Mouse (Mus musculus) midbrain, embryonic 14.5 days (tissue): ENCODE measurements around the gene Cd83. TPM values are rescaled to one million over a fixed set of nuclear protein-coding genes. Genes with fewer than 3 reads are reported as not detected.
A peak's percentile ranks its signal among the peaks of the same experiment; 100 is the strongest.

Source experiments
- ATAC-seq: fragments of 200-750 bp; cut with Nextera tagmentation; 2 replicates; pipeline ENCODE4 v1.8.0; 2017; ENCODE audit warnings: moderate number of reproducible peaks, moderate library complexity; ENCODE audit not compliant: low FRiP score, low TSS enrichment
- DNase-seq: peaks from one replicate; pipeline ENCODE4 v3.0.0-alpha.2; 2015
- H3K27ac ChIP-seq: fragments of 300-500 bp; sonication (generic); replicated peaks from 2 replicates; pipeline ENCODE4 v1.5.1; 2014; ENCODE audit warnings: mild to moderate bottlenecking, low read depth, low read length, moderate library complexity
- H3K27me3 ChIP-seq: fragments of 300-500 bp; sonication (generic); 2 replicates; pipeline ENCODE4 v1.6.1; 2014; ENCODE audit warnings: low read length, control low read depth, mixed read lengths; ENCODE audit not compliant: control insufficient read depth, insufficient read depth
- H3K36me3 ChIP-seq: fragments of 300-500 bp; sonication (generic); 2 replicates; pipeline ENCODE4 v1.6.1; 2014; ENCODE audit warnings: low read length, control low read depth; ENCODE audit not compliant: control insufficient read depth, insufficient read depth
- H3K4me1 ChIP-seq: fragments of 300-500 bp; sonication (generic); 2 replicates; pipeline ENCODE4 v1.6.1; 2014; ENCODE audit warnings: mild to moderate bottlenecking, antibody characterized with exemption, low read length, control low read depth; ENCODE audit not compliant: control insufficient read depth, insufficient read depth
- H3K4me2 ChIP-seq: fragments of 300-500 bp; sonication (generic); 2 replicates; pipeline ENCODE4 v1.6.1; 2014; ENCODE audit warnings: mild to moderate bottlenecking, low read length, moderate library complexity
- H3K4me3 ChIP-seq: fragments of 300-500 bp; sonication (generic); replicated peaks from 2 replicates; pipeline ENCODE4 v1.5.1; 2014; ENCODE audit warnings: low read depth, low read length
- H3K9ac ChIP-seq: fragments of 300-500 bp; sonication (generic); replicated peaks from 2 replicates; pipeline ENCODE4 v1.6.1; 2014; ENCODE audit warnings: mild to moderate bottlenecking, low read length, moderate library complexity
- H3K9me3 ChIP-seq: fragments of 300-500 bp; sonication (generic); 2 replicates; pipeline ENCODE4 v1.6.1; 2016; ENCODE audit warnings: low read length, control low read depth, mixed read lengths; ENCODE audit not compliant: control insufficient read depth
- WGBS: fragments of 180-500 bp; shearing (Covaris S2); extraction: QIAGEN DNeasy Blood & Tissue Kit; methylation state at CpG from one replicate; pipeline ENCODE4 v1.1.7; 2014; 5-methylcytosine and 5-hydroxymethylcytosine counted together
- polyA plus RNA-seq: library from polyadenylated mRNA; unstranded; fragments of >200 nt; fragmentation: Nextera tagmentation; extraction: Ambion mirVana; gene quantifications from 2 replicates; pipeline ENCODE4 v1.2.1, GENCODE M21; 2014

Cd83 gene
- polyA plus RNA-seq = 17.4 and 18.4 TPM in 2 replicates

DNA sequence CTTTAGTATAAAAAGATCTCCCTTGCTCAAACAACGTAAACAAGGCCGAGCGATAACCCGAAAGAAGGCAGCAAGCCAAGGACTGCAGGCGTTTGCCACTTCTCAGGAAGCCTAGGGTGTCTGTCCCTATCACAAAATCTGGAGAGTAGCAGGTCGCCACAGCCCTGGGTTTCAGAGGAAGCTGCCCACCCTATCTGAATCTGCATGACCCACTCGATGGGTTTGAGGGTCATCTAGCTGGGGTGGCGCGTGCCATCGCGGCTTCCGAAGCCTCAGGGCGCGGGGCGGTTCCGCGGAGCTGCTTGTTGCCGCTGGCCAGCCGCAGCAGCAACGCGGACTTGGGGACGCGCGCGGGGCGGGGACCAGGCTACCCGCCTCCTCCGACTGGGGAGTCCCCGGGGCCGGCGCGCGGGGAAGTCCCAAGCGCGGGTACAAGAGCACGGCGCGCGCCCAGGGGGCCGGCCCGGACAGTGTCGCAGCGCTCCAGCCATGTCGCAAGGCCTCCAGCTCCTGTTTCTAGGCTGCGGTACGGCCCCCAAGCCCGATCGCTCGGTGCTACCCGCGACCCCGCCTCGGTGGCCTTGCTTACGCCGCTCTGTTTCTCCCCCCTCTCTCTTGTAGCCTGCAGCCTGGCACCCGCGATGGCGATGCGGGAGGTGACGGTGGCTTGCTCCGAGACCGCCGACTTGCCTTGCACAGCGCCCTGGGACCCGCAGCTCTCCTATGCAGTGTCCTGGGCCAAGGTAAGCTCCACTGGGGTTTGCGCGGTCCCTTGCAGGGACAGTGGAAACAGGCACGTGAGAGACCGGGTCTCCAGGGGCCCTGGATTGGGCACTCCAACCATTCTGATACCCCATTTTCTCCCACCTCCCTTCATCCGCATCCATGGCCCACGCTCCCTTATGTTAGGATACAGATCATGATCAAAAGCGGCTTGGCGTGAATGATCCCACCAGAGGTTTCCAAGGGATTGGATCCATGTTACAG, at the start of gene Cd83:
Gene Cd83, plus strand, starts transcription at position 51 of the 987 bp plus-strand sequence.
- Histone ChIP-seq H3K9ac (peak within 1 kb of the TSS; percentile 72), H3K4me1 (peaks cover 18% of the 10 kb centered on the region), H3K27ac (0 out of 2 replicates have a peak within 1 kb of the TSS, but pooled peaks have one; percentile 20), H3K36me3 (no peaks in the 10 kb centered on the region), H3K27me3 (peaks cover 6% of the 10 kb centered on the region), H3K9me3 (no peaks in the 10 kb centered on the region), H3K4me2 (peak within 1 kb of the TSS; percentile 98), H3K4me3 (peak within 1 kb of the TSS; percentile 59)
- ATAC-seq (peak; percentile 57; the same call in 1 of the 2 replicates), DNase-seq (peak; percentile 80)
- 3% methylated on average over 64 of the region's 73 CpGs for WGBS

DNA sequence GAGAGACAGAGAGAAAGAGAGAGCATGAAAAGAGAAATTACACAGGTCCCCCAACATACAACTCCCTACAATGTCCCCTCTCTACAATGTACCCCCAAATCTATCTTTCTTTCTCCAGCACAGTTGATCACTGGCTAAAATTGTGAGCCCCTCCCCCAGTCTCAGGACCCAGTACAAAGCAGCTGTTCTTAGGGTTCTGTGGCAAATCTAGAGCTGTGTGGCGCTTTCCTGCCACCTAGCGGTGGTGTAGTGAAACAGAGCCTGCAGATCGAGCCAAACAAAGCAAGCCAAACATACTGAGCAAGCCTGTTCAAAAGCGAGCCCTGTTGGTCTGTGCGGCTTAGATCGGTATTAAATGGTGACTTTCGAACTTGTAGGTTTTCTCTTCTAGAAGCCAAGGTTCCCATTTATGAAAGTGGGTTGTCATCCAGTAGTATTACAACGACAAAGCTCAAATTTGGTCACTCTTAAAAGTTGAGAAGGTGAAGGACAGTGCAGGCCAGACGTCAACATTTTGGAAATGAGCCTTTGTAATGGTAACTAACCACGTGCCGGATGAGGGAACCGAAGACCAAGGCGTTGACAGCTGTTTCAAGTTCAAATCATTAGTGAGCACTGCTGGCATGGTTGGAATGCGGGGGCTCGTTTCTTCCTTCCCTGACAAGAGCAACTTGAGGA, 44.8 kb upstream of the Cd83 start:
- peak; percentile 78 for ATAC-seq
- Histone ChIP-seq H3K4me3 (no peak overlapping the region), H3K9ac (no peak overlapping the region), H3K4me1 (no peaks in the 10 kb centered on the region; the same call in 1 of the 2 replicates), H3K4me2 (no peak overlapping the region), H3K9me3 (no peaks in the 10 kb centered on the region), H3K27ac (no peak overlapping the region), H3K27me3 (no peaks in the 10 kb centered on the region), H3K36me3 (no peaks in the 10 kb centered on the region)
- WGBS = 22% methylated on average over 15 of the region's 15 CpGs
- DNase-seq = peak; percentile 93

DNA sequence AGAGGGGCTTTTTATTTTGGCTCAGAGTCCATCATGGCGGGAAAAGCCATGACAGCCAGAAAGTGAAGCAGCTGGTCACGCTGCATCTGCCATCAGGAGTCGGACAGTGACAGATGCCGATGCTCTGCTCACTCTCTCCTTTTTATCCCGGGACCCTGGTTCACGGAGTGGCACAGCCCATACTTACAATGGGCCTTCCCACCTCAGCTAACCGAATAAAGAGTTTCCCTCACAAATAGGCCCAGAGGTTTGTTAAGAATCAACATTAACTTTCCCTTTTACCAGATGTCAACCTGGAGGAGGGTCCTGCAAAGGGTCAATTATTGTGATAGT, 44.3 kb upstream of the Cd83 start:
- H3K4me3 ChIP-seq = no peak overlapping the region
- H3K27me3 ChIP-seq = no peaks in the 10 kb centered on the region
- no peaks in the 10 kb centered on the region; the same call in 1 of the 2 replicates for H3K4me1 ChIP-seq
- ATAC-seq (no peak), DNase-seq (no peak)
- H3K36me3 ChIP-seq = no peaks in the 10 kb centered on the region
- H3K9ac ChIP-seq = no peak overlapping the region
- H3K9me3 ChIP-seq = no peaks in the 10 kb centered on the region
- H3K4me2 ChIP-seq = no peak overlapping the region
- no peak overlapping the region for H3K27ac ChIP-seq
- WGBS = 48% methylated on average over 7 of the region's 7 CpGs

DNA sequence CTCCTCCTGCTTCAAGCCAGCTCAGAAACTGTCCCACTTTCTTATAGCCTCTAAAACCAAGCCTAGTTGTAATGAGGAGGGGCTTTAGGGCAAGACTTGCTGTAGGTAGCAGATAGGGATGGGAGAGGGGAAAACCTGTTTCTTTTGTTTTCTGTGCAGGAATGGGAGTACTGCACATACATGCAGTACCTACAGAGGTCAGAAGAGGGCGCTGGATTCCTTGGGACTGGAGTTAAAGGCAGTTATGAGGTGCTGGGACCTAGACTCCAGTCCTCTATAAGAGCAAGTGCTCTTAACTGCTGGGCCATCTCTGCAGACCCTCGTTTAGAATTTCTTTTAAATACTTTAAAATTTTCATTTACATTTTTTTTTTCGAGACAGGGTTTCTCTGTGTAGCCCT, 41.9 kb upstream of the Cd83 start:
- Histone ChIP-seq H3K36me3 (no peaks in the 10 kb centered on the region), H3K9me3 (no peaks in the 10 kb centered on the region; the same call in 1 of the 2 replicates), H3K4me3 (no peak overlapping the region), H3K27me3 (no peaks in the 10 kb centered on the region), H3K4me1 (no peaks in the 10 kb centered on the region; the same call in 1 of the 2 replicates), H3K9ac (no peak overlapping the region), H3K27ac (no peak overlapping the region), H3K4me2 (no peak overlapping the region)
- no peak for ATAC-seq
- no peak for DNase-seq
- 66% methylated on average over 3 of the region's 3 CpGs for WGBS

DNA sequence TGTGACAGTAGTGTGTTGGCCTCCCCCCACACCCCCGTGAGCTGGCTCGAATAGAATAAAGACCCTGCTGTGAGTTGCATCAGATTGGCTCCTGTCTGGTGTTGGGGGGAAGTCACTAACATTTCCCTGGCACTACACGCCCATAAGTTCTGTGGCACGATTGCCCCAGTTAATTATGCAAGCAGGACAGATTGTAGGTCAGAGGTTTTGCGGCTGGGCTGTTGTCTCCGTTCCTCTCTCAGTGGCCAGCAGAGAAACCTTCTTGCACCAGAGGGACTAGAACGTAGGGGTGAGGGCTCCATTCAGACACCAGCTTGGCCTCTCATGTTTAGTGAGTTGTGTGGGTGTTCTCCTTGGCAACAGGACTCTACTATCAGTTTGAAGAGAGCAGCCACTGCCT, 40.3 kb upstream of the Cd83 start:
- no peaks in the 10 kb centered on the region; the same call in 1 of the 2 replicates for H3K9me3 ChIP-seq
- H3K36me3 ChIP-seq = no peaks in the 10 kb centered on the region
- H3K9ac ChIP-seq = no peak overlapping the region
- no peak overlapping the region for H3K4me3 ChIP-seq
- no peak overlapping the region for H3K27ac ChIP-seq
- H3K4me1 ChIP-seq = no peaks in the 10 kb centered on the region
- WGBS = 87% methylated on average over 7 of the region's 7 CpGs
- ATAC-seq (no peak), DNase-seq (no peak)
- no peaks in the 10 kb centered on the region for H3K27me3 ChIP-seq
- H3K4me2 ChIP-seq = no peak overlapping the region

DNA sequence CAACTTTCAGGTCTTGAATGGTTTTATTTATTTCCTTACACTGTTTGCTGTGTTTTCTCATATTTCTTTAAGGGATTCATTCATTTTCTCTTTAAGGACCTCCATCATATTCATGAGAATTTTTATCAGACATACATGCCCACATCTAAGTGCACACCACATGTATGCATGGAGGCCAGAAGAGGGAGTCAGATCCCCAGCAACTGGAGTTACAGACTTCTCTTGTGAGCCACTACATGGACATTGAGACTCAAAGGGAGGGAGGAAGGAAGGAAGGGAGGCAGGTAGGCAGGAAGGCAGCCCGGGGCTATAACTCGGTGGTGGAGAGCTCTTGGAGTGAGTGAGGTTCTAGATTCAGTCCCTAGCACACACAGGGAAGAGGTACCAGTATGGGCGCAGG, 34.3 kb upstream of the Cd83 start:
- DNase-seq = no peak
- ATAC-seq = no peak
- 0 out of 2 replicates have a peak, but pooled peaks cover 3% of the 10 kb centered on the region for H3K4me1 ChIP-seq
- no peaks in the 10 kb centered on the region for H3K27me3 ChIP-seq
- H3K27ac ChIP-seq = no peak overlapping the region
- H3K36me3 ChIP-seq = no peaks in the 10 kb centered on the region
- H3K9me3 ChIP-seq = no peaks in the 10 kb centered on the region; the same call in 1 of the 2 replicates
- H3K4me2 ChIP-seq = no peak overlapping the region
- H3K4me3 ChIP-seq = no peak overlapping the region
- 78% methylated on average over 3 of the region's 3 CpGs for WGBS
- H3K9ac ChIP-seq = no peak overlapping the region

DNA sequence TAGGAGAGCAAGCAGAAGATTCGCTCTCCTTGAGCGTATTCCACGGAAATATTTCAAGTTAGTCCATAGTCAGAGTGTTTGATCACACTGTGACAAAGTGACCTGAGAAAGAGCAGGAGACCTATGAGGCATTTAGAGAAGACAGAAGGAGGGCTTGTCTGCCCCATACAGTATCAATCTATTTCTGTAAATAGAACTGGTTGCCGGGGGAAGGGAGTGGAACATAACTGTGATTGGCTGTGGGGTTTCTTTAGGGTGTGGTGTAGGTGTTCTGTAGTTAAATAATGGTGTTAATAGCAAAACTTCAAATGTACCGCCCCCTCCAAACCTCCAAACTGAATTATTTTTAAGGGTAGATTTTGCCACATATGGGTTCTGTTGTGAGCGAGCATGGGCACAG, 33.6 kb upstream of the Cd83 start:
- Histone ChIP-seq H3K4me1 (0 out of 2 replicates have a peak, but pooled peaks cover 3% of the 10 kb centered on the region), H3K9me3 (no peaks in the 10 kb centered on the region; the same call in 1 of the 2 replicates), H3K27ac (no peak overlapping the region), H3K4me3 (no peak overlapping the region), H3K4me2 (no peak overlapping the region), H3K36me3 (no peaks in the 10 kb centered on the region), H3K27me3 (no peaks in the 10 kb centered on the region), H3K9ac (no peak overlapping the region)
- ATAC-seq (no peak), DNase-seq (no peak)
- 97% methylated on average over 6 of the region's 6 CpGs for WGBS

DNA sequence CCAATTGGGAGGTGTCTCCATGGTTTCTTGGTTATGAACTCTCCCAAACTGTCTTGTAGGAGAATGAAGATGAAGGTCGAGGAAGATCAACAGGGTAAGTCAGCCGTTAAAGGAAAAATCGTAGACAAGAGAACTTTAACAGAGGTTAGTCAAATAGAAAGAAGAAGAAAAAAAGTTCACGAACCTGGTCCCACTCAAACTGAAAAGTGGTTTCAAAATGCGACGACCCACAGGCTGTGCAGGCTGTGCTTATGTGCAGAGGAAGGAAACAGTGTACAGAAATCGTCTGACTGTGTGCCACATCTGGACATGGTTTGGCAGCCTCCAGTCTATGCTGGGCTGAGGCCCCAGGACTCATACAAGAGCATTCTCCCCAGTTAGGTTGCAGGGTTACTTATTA, 32.2 kb upstream of the Cd83 start:
- no peak overlapping the region for H3K4me2 ChIP-seq
- no peaks in the 10 kb centered on the region for H3K36me3 ChIP-seq
- no peak overlapping the region for H3K9ac ChIP-seq
- no peaks in the 10 kb centered on the region; the same call in 1 of the 2 replicates for H3K9me3 ChIP-seq
- no peak for DNase-seq
- no peak overlapping the region for H3K4me3 ChIP-seq
- H3K27ac ChIP-seq = no peak overlapping the region
- H3K27me3 ChIP-seq = no peaks in the 10 kb centered on the region
- 87% methylated on average over 7 of the region's 7 CpGs for WGBS
- no peak for ATAC-seq
- H3K4me1 ChIP-seq = 0 out of 2 replicates have a peak, but pooled peaks cover 3% of the 10 kb centered on the region
